Mouse (Mus musculus) thymus, adult 2 months (tissue): ENCODE measurements around the gene Tmco4. TPM values are rescaled to one million over a fixed set of nuclear protein-coding genes. Genes with fewer than 3 reads are reported as not detected.
A peak's percentile ranks its signal among the peaks of the same experiment; 100 is the strongest.

ENCODE experiments used
- DNase-seq: peaks from one replicate; pipeline ENCODE4 v3.0.0; 2021
- H3K27ac ChIP-seq: fragments of 200-500 bp; 2 replicates; pipeline ENCODE4 v1.5.1; 2012; ENCODE audit warnings: low read length, control low read depth; ENCODE audit not compliant: control insufficient read depth, insufficient read depth
- H3K27me3 ChIP-seq: fragments of 200-500 bp; 2 replicates; pipeline ENCODE4 v1.6.1; 2012; ENCODE audit warnings: mild to moderate bottlenecking, low read length, moderate library complexity, mixed read lengths; ENCODE audit not compliant: control insufficient read depth, insufficient read depth
- H3K36me3 ChIP-seq: fragments of 200-500 bp; 2 replicates; pipeline ENCODE4 v1.6.1; 2012; ENCODE audit warnings: mild to moderate bottlenecking, low read length, moderate library complexity; ENCODE audit not compliant: control insufficient read depth, insufficient read depth
- H3K4me1 ChIP-seq: fragments of 200-500 bp; replicated peaks from 2 replicates; pipeline ENCODE4 v1.6.1; 2012; ENCODE audit warnings: low read length; ENCODE audit not compliant: control insufficient read depth, insufficient read depth
- H3K4me3 ChIP-seq: fragments of 200-500 bp; 2 replicates; pipeline ENCODE4 v1.5.1; 2012; ENCODE audit warnings: mild to moderate bottlenecking, low read length, control low read depth, moderate library complexity; ENCODE audit not compliant: control insufficient read depth, insufficient read depth
- CTCF ChIP-seq: fragments of 200-500 bp; IDR thresholded peaks from 2 replicates; pipeline ENCODE4 v1.5.1; 2012; ENCODE audit warnings: mild to moderate bottlenecking, control low read depth, low read length, moderate library complexity, borderline replicate concordance; ENCODE audit not compliant: control insufficient read depth, poor library complexity, insufficient read depth; ENCODE audit errors: extremely low read depth
- POLR2A ChIP-seq: fragments of 200-500 bp; IDR thresholded peaks from 2 replicates; pipeline ENCODE4 v1.6.1; 2012; ENCODE audit warnings: mild to moderate bottlenecking, low read length, control low read depth, moderate library complexity; ENCODE audit not compliant: control insufficient read depth, poor library complexity, insufficient read depth; ENCODE audit errors: extremely low read depth
- WGBS: fragments of 180-500 bp; shearing (Covaris S2); methylation state at CpG from one replicate; pipeline ENCODE4 v1.1.7; 2018; 5-methylcytosine and 5-hydroxymethylcytosine counted together
- polyA plus RNA-seq: library from polyadenylated mRNA; depleted of rRNA; stranded (reverse); fragments of >200 nt; gene quantifications from 2 replicates; pipeline ENCODE4 v1.2.3, GENCODE M21; 2012

Gene Tmco4
- polyA plus RNA-seq, 1 experiment = 30.7 TPM

GRCm38 (mm10) chr4:139082790-139083564 is 110.3 kb downstream of the Tmco4 start:
- Histone ChIP-seq H3K4me3 (no peak overlapping the region), H3K27me3 (no peaks in the 10 kb centered on the region), H3K27ac (no peak overlapping the region), H3K4me1 (no peaks in the 10 kb centered on the region), H3K36me3 (no peaks in the 10 kb centered on the region)
- TF ChIP-seq CTCF = no peak
- no peak for TF ChIP-seq POLR2A
- 68% methylated on average over 12 of the region's 12 CpGs for WGBS
- no peak for DNase-seq

- no peak overlapping the region for H3K4me3 ChIP-seq
- no peaks in the 10 kb centered on the region for H3K27me3 ChIP-seq
- TF ChIP-seq CTCF (no peak), POLR2A (no peak)
- DNase-seq = no peak
- no peaks in the 10 kb centered on the region for H3K4me1 ChIP-seq
- no peak overlapping the region for H3K27ac ChIP-seq
- H3K36me3 ChIP-seq = no peaks in the 10 kb centered on the region
- 74% methylated on average over 11 of the region's 11 CpGs for WGBS
Measured at GRCm38 (mm10) chr4:139085337-139085736, 112.6 kb downstream of the Tmco4 start.

GRCm38 (mm10) chr4:139086037-139086436 is 113.3 kb downstream of the Tmco4 start:
- Histone ChIP-seq H3K4me3 (no peak overlapping the region), H3K27me3 (no peaks in the 10 kb centered on the region; the same call in 1 of the 2 replicates), H3K4me1 (no peaks in the 10 kb centered on the region), H3K27ac (no peak overlapping the region), H3K36me3 (no peaks in the 10 kb centered on the region)
- 20% methylated on average over 5 of the region's 5 CpGs for WGBS
- DNase-seq = peak; percentile 81
- TF ChIP-seq POLR2A (no peak), CTCF (no peak)

- DNase-seq = no peak
- Histone ChIP-seq H3K27ac (no peak overlapping the region), H3K27me3 (peaks cover 5% of the 10 kb centered on the region; the same call in 1 of the 2 replicates), H3K4me1 (no peaks in the 10 kb centered on the region), H3K4me3 (no peak overlapping the region), H3K36me3 (no peaks in the 10 kb centered on the region)
- TF ChIP-seq CTCF (no peak), POLR2A (no peak)
- WGBS = 68% methylated on average over 4 of the region's 4 CpGs
Measured at GRCm38 (mm10) chr4:139086984-139087383, 114.3 kb downstream of the Tmco4 start.

- TF ChIP-seq POLR2A (no peak), CTCF (no peak)
- H3K36me3 ChIP-seq = no peaks in the 10 kb centered on the region
- no peak for DNase-seq
- peaks cover 6% of the 10 kb centered on the region; the same call in 1 of the 2 replicates for H3K27me3 ChIP-seq
- H3K27ac ChIP-seq = no peak overlapping the region
- 82% methylated on average over 9 of the region's 9 CpGs for WGBS
- H3K4me3 ChIP-seq = no peak overlapping the region
- no peaks in the 10 kb centered on the region for H3K4me1 ChIP-seq
Measured at GRCm38 (mm10) chr4:139088982-139089671, 116.4 kb downstream of the Tmco4 start.

GRCm38 (mm10) chr4:139090303-139090940 is 117.7 kb downstream of the Tmco4 start:
- TF ChIP-seq CTCF (no peak), POLR2A (no peak)
- Histone ChIP-seq H3K27me3 (peaks cover 6% of the 10 kb centered on the region; the same call in 1 of the 2 replicates), H3K4me1 (no peaks in the 10 kb centered on the region), H3K27ac (no peak overlapping the region), H3K4me3 (no peak overlapping the region), H3K36me3 (no peaks in the 10 kb centered on the region)
- WGBS = 83% methylated on average over 15 of the region's 15 CpGs
- DNase-seq = no peak
